Mouse (Mus musculus) hindbrain, embryonic 10.5 days (tissue): ENCODE results near the gene Olfr1161. TPM values are rescaled to one million over a fixed set of nuclear protein-coding genes. Genes with fewer than 3 reads are reported as not detected.
"Not testable (repeated sequence)": the region's sequence is repeated elsewhere in the genome, so short reads cannot be mapped to it uniquely, and the experiment has no call there.

Source experiments
- DNase-seq: peaks from one replicate; pipeline ENCODE4 v3.0.0-alpha.2; 2017; ENCODE audit warnings: low spot score
- H3K27ac ChIP-seq: fragments of 300-500 bp; sonication (generic); 2 replicates; pipeline ENCODE4 v1.5.1; 2016; ENCODE audit warnings: mild to moderate bottlenecking, moderate library complexity
- H3K27me3 ChIP-seq: fragments of 300-500 bp; sonication (generic); 2 replicates; pipeline ENCODE4 v1.6.1; 2016; ENCODE audit warnings: mild to moderate bottlenecking; ENCODE audit not compliant: poor library complexity, insufficient read depth, severe bottlenecking
- H3K36me3 ChIP-seq: fragments of 300-500 bp; sonication (generic); 2 replicates; pipeline ENCODE4 v1.6.1; 2016; ENCODE audit warnings: mild to moderate bottlenecking, moderate library complexity
- H3K4me1 ChIP-seq: fragments of 300-500 bp; sonication (generic); replicated peaks from 2 replicates; pipeline ENCODE4 v1.6.1; 2016; ENCODE audit warnings: mild to moderate bottlenecking
- H3K4me3 ChIP-seq: fragments of 300-500 bp; sonication (generic); 2 replicates; pipeline ENCODE4 v1.5.1; 2016; ENCODE audit warnings: mild to moderate bottlenecking, moderate library complexity
- H3K9me3 ChIP-seq: fragments of 300-500 bp; sonication (generic); 2 replicates; pipeline ENCODE4 v1.6.1; 2016; ENCODE audit warnings: mild to moderate bottlenecking, moderate library complexity
- WGBS: fragments of 180-500 bp; shearing (Covaris S2); methylation state at CpG from one replicate; pipeline ENCODE4 v1.1.7; 2016; 5-methylcytosine and 5-hydroxymethylcytosine counted together
- polyA plus RNA-seq: library from polyadenylated mRNA; unstranded; fragments of >200 nt; fragmentation: Nextera tagmentation; extraction: Ambion mirVana; gene quantifications from 2 replicates; pipeline ENCODE4 v1.2.1, GENCODE M21; 2016

Olfr1161 gene
- not detected in 2 replicates for polyA plus RNA-seq

- H3K36me3 ChIP-seq, H3K27ac ChIP-seq, DNase-seq, H3K27me3 ChIP-seq, H3K4me3 ChIP-seq, H3K9me3 ChIP-seq, H3K4me1 ChIP-seq: not testable (repeated sequence)
- 86% methylated on average over 1 of the region's 1 CpGs for WGBS
Observed at GRCm38 (mm10) chr2:88022474-88022873, at the start of gene Olfr1161. TSS of gene Olfr1161 (plus strand) at chr2:88022774.

- H3K27me3 ChIP-seq: no peaks in the 10 kb centered on the region
- no peak for DNase-seq
- H3K36me3 ChIP-seq: no peaks in the 10 kb centered on the region
- H3K4me1 ChIP-seq: no peaks in the 10 kb centered on the region
- no peak within 1 kb of the TSS for H3K27ac ChIP-seq
- no peak within 1 kb of the TSS for H3K4me3 ChIP-seq
- 84% methylated on average over 3 of the region's 3 CpGs for WGBS
- H3K9me3 ChIP-seq: no peaks in the 10 kb centered on the region
Observed at GRCm38 (mm10) chr2:87974563-87974962, 48.0 kb upstream of the Olfr1161 start, which contains the start of gene Olfr74. TSS of gene Olfr74 (minus strand) at chr2:87974663.

DNA sequence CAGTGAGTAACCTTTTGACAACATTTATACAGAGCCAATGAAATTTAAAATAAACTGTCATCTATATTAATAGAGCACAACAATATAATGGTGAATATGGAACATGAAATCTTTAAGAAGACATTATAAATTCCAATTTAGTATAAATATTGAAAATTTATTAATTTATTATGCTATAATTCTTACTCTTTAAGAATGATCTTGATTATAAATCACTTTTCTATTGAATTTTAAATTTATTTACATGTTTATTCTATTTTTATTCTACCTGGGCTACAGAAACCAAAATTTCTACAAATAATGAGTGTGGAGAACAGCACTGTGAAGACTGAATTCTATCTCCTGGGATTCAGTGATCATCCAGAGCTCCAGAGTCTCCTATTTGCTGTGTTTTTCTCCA is 32.8 kb upstream of the Olfr1161 start, which contains the start of gene Olfr1158:
TSS of gene Olfr1158 (plus strand) at position 301 of the 400 bp plus-strand sequence.
- DNase-seq: no peak
- Histone ChIP-seq H3K4me3 (no peak within 1 kb of the TSS), H3K4me1 (no peaks in the 10 kb centered on the region), H3K27me3 (no peaks in the 10 kb centered on the region), H3K9me3 (no peaks in the 10 kb centered on the region), H3K36me3 (no peaks in the 10 kb centered on the region), H3K27ac (no peak within 1 kb of the TSS)

- H3K27me3 ChIP-seq: no peaks in the 10 kb centered on the region
- H3K9me3 ChIP-seq: no peaks in the 10 kb centered on the region
- no peaks in the 10 kb centered on the region for H3K36me3 ChIP-seq
- no peaks in the 10 kb centered on the region for H3K4me1 ChIP-seq
- no peak for DNase-seq
- no peak within 1 kb of the TSS for H3K4me3 ChIP-seq
- H3K27ac ChIP-seq: no peak within 1 kb of the TSS
Observed at GRCm38 (mm10) chr2:88007515-88008318, 14.9 kb upstream of the Olfr1161 start, which contains the start of gene Olfr1160. TSS of gene Olfr1160 (minus strand) at chr2:88008268.

GRCm38 (mm10) chr2:88037599-88037998 is 15.0 kb downstream of the Olfr1161 start, which contains the start of gene Olfr73:
TSS of gene Olfr73 (minus strand) at chr2:88037699.
- DNase-seq: no peak
- H3K27me3 ChIP-seq: no peaks in the 10 kb centered on the region
- H3K4me3 ChIP-seq: no peak within 1 kb of the TSS
- H3K4me1 ChIP-seq: no peaks in the 10 kb centered on the region
- no peaks in the 10 kb centered on the region for H3K36me3 ChIP-seq
- H3K27ac ChIP-seq: no peak within 1 kb of the TSS
- no peaks in the 10 kb centered on the region for H3K9me3 ChIP-seq

DNA sequence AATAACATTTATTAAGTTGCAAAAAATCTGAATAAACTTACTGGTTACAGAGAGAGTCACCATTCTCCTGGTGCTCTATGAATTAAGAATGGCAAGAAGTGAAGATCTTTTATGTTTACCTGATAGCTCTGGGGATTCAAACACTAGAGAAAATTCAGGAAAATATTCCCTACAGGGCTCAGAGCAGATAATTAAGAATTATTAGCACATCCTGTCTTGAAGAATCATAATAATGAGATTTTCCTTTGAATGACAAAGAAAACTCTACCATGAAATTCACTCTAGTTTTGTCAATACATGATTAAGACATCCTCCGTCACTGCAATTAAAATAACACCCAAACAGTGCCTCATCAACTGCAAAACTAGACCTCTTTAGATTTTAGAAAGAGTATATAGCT is 28.5 kb downstream of the Olfr1161 start, which contains the start of gene Olfr1162:
TSS of gene Olfr1162 (minus strand) at position 101 of the 400 bp plus-strand sequence.
- Histone ChIP-seq H3K36me3 (no peaks in the 10 kb centered on the region), H3K27me3 (no peaks in the 10 kb centered on the region), H3K27ac (no peak within 1 kb of the TSS), H3K4me3 (no peak within 1 kb of the TSS), H3K4me1 (no peaks in the 10 kb centered on the region), H3K9me3 (no peaks in the 10 kb centered on the region)
- no peak for DNase-seq
- WGBS: 91% methylated on average over 1 of the region's 1 CpGs

GRCm38 (mm10) chr2:88063587-88063986 is 41.0 kb downstream of the Olfr1161 start:
- 73% methylated on average over 2 of the region's 2 CpGs for WGBS
- Histone ChIP-seq H3K36me3 (no peaks in the 10 kb centered on the region), H3K4me3 (no peak overlapping the region)

GRCm38 (mm10) chr2:88071730-88072129 is 49.2 kb downstream of the Olfr1161 start, which contains the start of gene Olfr1163:
TSS of gene Olfr1163 (minus strand) at chr2:88071830.
- Histone ChIP-seq H3K4me3 (no peak within 1 kb of the TSS), H3K9me3 (no peaks in the 10 kb centered on the region), H3K27ac (no peak within 1 kb of the TSS), H3K4me1 (no peaks in the 10 kb centered on the region), H3K36me3 (no peaks in the 10 kb centered on the region), H3K27me3 (no peaks in the 10 kb centered on the region)
- DNase-seq: no peak

More at GRCm38 (mm10) chr2:88063587-88063986, 41.0 kb downstream of the Olfr1161 start:
- DNase-seq: no peak
- H3K9me3 ChIP-seq: no peaks in the 10 kb centered on the region
- H3K27me3 ChIP-seq: no peaks in the 10 kb centered on the region
- no peak overlapping the region for H3K27ac ChIP-seq
- H3K4me1 ChIP-seq: no peaks in the 10 kb centered on the region

Other genes starting within 250 kb of the Olfr1161 start
- gene Olfr152, start 243.3 kb upstream of the Olfr1161 start, polyA plus RNA-seq: not detected in 2 replicates
- gene Olfr1143, start 222.2 kb upstream of the Olfr1161 start, polyA plus RNA-seq: not detected in 2 replicates
- gene Olfr1145, start 213.0 kb upstream of the Olfr1161 start, polyA plus RNA-seq: not detected in 2 replicates
- gene Olfr1148, start 192.2 kb upstream of the Olfr1161 start, polyA plus RNA-seq: not detected in 2 replicates
- gene Olfr1150-ps1, start 178.8 kb upstream of the Olfr1161 start, polyA plus RNA-seq: not detected in 2 replicates
- gene Olfr1151, start 166.9 kb upstream of the Olfr1161 start, polyA plus RNA-seq: not detected in 2 replicates
- not detected in 2 replicates for gene Olfr1152, start 156.3 kb upstream of the Olfr1161 start, polyA plus RNA-seq
- gene Olfr1153, start 127.8 kb upstream of the Olfr1161 start, polyA plus RNA-seq: not detected in 2 replicates
- gene Olfr1154, start 117.6 kb upstream of the Olfr1161 start, polyA plus RNA-seq: not detected in 2 replicates
- gene Olfr1155, start 77.6 kb upstream of the Olfr1161 start, polyA plus RNA-seq: not detected in 2 replicates
- gene Olfr1156, start 69.7 kb upstream of the Olfr1161 start, polyA plus RNA-seq: not detected in 2 replicates
- gene Olfr1157, start 54.5 kb upstream of the Olfr1161 start, polyA plus RNA-seq: not detected in 2 replicates
- gene Olfr74, start 48.1 kb upstream of the Olfr1161 start, polyA plus RNA-seq: not detected in 2 replicates
- gene Olfr1158, start 32.7 kb upstream of the Olfr1161 start, polyA plus RNA-seq: not detected in 2 replicates
- gene Olfr1160, start 14.5 kb upstream of the Olfr1161 start, polyA plus RNA-seq: not detected in 2 replicates
- gene Olfr73, start 14.9 kb downstream of the Olfr1161 start, polyA plus RNA-seq: not detected in 2 replicates
- gene Olfr1162, start 28.4 kb downstream of the Olfr1161 start, polyA plus RNA-seq: not detected in 2 replicates
- not detected in 2 replicates for gene Olfr1163, start 49.1 kb downstream of the Olfr1161 start, polyA plus RNA-seq
- gene Olfr1164, start 71.2 kb downstream of the Olfr1161 start, polyA plus RNA-seq: not detected in 2 replicates
- not detected in 2 replicates for gene Olfr1166, start 105.5 kb downstream of the Olfr1161 start, polyA plus RNA-seq
- not detected in 2 replicates for gene Olfr1167, start 132.4 kb downstream of the Olfr1161 start, polyA plus RNA-seq
- gene Olfr1168, start 159.1 kb downstream of the Olfr1161 start, polyA plus RNA-seq: not detected in 2 replicates
- gene Olfr1170, start 205.6 kb downstream of the Olfr1161 start, polyA plus RNA-seq: not detected in 2 replicates